ENCODE assay signal across 29 mouse cellular contexts in genomic region chr14:14974156-14974555, GRCm38 (mm10).
DNase-seq lines count a peak whose midpoint lies in the region; ATAC-seq and TF ChIP-seq lines count a peak whose summit lies in the region.
"Had no signal": no experiment of that assay in that cellular context is flagged by ENCODE, and none has a peak within 500 bp of the region (broad histone marks: within the 10 kb centered on the region; RNA-seq: fewer than 3 reads in every experiment).

No protein-coding gene starts in this region.

- no peaks in the 10 kb centered on the region for H3K4me1 ChIP-seq in kidney, adult 2 months (ENCODE audit: control insufficient read depth, insufficient read depth, low read length)
- no peaks in the 10 kb centered on the region for H3K4me1 ChIP-seq in intestine, embryonic 16.5 days (ENCODE audit: control insufficient read depth, insufficient read depth, low read length)
- no peaks in the 10 kb centered on the region for H3K4me1 ChIP-seq in forebrain, embryonic 12.5 days
- H3K4me1 ChIP-seq: forebrain, embryonic 10.5 days; heart, embryonic 12.5 days; hindbrain, embryonic 10.5 days; hindbrain, embryonic 13.5 days had no signal

- H3K27me3 ChIP-seq in kidney, adult 2 months (replicated peaks; ENCODE audit: control insufficient read depth, insufficient read depth, low read length) = no peaks in the 10 kb centered on the region
- H3K27me3 ChIP-seq in intestine, embryonic 16.5 days (replicated peaks; ENCODE audit: control insufficient read depth, insufficient read depth, low read length) = no peaks in the 10 kb centered on the region
- no peaks in the 10 kb centered on the region for H3K27me3 ChIP-seq in forebrain, embryonic 12.5 days
- H3K27me3 ChIP-seq: CH12.LX; heart, embryonic 12.5 days; heart, embryonic 15.5 days; hindbrain, embryonic 13.5 days had no signal

- no peaks in the 10 kb centered on the region for H3K36me3 ChIP-seq in kidney, adult 2 months (ENCODE audit: control insufficient read depth, insufficient read depth, low read length)
- H3K36me3 ChIP-seq in intestine, embryonic 16.5 days (ENCODE audit: control insufficient read depth, insufficient read depth, low read length) = no peaks in the 10 kb centered on the region
- no peaks in the 10 kb centered on the region for H3K36me3 ChIP-seq in forebrain, embryonic 12.5 days (replicated peaks)
- H3K36me3 ChIP-seq: forebrain, embryonic 10.5 days; G1E; heart, embryonic 12.5 days; heart, embryonic 15.5 days; hindbrain, embryonic 10.5 days; hindbrain, embryonic 13.5 days had no signal

- H3K9me3 ChIP-seq in intestine, embryonic 16.5 days (ENCODE audit: control insufficient read depth, low read length) = no peaks in the 10 kb centered on the region
- no peaks in the 10 kb centered on the region for H3K9me3 ChIP-seq in forebrain, embryonic 12.5 days
- H3K9me3 ChIP-seq: forebrain, embryonic 10.5 days; G1E; heart, embryonic 12.5 days; heart, embryonic 15.5 days; hindbrain, embryonic 10.5 days; hindbrain, embryonic 13.5 days had no signal

- ATAC-seq in intestine, embryonic 16.5 days = peak; percentile 74; the same call in 1 of the 2 replicates
- ATAC-seq in forebrain, embryonic 12.5 days (ENCODE audit: low FRiP score) = no peak
- ATAC-seq: forebrain, embryonic 14.5 days; forebrain, postnatal 0 days; hindbrain, embryonic 16.5 days had no signal

- no peak for TF ChIP-seq POLR2A in kidney, adult 2 months (IDR thresholded peaks at IDR 0.05; ENCODE audit: low read depth, low read length)

- 18% methylated on average over 1 of the region's 1 CpGs for whole genome bisulfite sequencing in kidney, adult 2 months
- 24% methylated on average over 1 of the region's 1 CpGs for WGBS in intestine, embryonic 16.5 days
- WGBS in forebrain, embryonic 12.5 days = 78% methylated on average over 1 of the region's 1 CpGs

- DNase-seq in kidney, adult 2 months = peak; percentile 13
- no peak for DNase-seq in kidney, postnatal 36 days
- peak; percentile 8 for DNase-seq in Muller cell, postnatal 12 days (ENCODE audit: inconsistent ontology term)
- peak; percentile 12 for DNase-seq in retina, postnatal 1 day
- DNase-seq in layer of hippocampus, postnatal 14 days (ENCODE audit: low spot score in 2 of 2) = no peak
- DNase-seq: adrenal gland, adult 2 months; adrenal gland, postnatal 14 days; B cell, adult 2 months; cerebellum, adult 11 months; cerebellum, adult 2 months; cerebellum, adult 9-11 months; cerebellum, postnatal 25 days; forebrain, postnatal 0 days; gastrocnemius, adult 2 months; gastrocnemius, postnatal 14 days; heart, adult 18-20 months; heart, postnatal 10 days; heart, postnatal 36 days had no signal

- no peak for TF ChIP-seq CTCF in kidney, adult 2 months (conservative IDR thresholded peaks at IDR 0.05; ENCODE audit: insufficient read depth, insufficient read length, low read depth, low read length)

- H3K9ac ChIP-seq in intestine, embryonic 16.5 days (ENCODE audit: low read depth, low read length) = no peak overlapping the region
- H3K9ac ChIP-seq in forebrain, embryonic 12.5 days = no peak overlapping the region
- H3K9ac ChIP-seq: forebrain, postnatal 0 days; heart, embryonic 12.5 days; heart, embryonic 15.5 days; hindbrain, embryonic 13.5 days had no signal

- no peak overlapping the region for H3K4me2 ChIP-seq in intestine, embryonic 16.5 days (ENCODE audit: low read depth, low read length)
- no peak overlapping the region for H3K4me2 ChIP-seq in forebrain, embryonic 12.5 days
- H3K4me2 ChIP-seq: heart, embryonic 12.5 days; heart, embryonic 15.5 days; hindbrain, embryonic 13.5 days had no signal

- no peak overlapping the region for H3K4me3 ChIP-seq in kidney, adult 2 months (ENCODE audit: insufficient read depth, low read depth, low read length)
- no peak overlapping the region for H3K4me3 ChIP-seq in intestine, embryonic 16.5 days (ENCODE audit: low read length)
- H3K4me3 ChIP-seq in forebrain, embryonic 12.5 days (replicated peaks) = no peak overlapping the region
- H3K4me3 ChIP-seq: forebrain, embryonic 10.5 days; gastrocnemius, adult 2 months; heart, embryonic 12.5 days; heart, embryonic 15.5 days; hindbrain, embryonic 10.5 days; hindbrain, embryonic 13.5 days had no signal

- no peak overlapping the region for H3K27ac ChIP-seq in kidney, adult 2 months (ENCODE audit: insufficient read depth, low read depth, low read length)
- H3K27ac ChIP-seq in intestine, embryonic 16.5 days (ENCODE audit: low read length) = no peak overlapping the region
- no peak overlapping the region for H3K27ac ChIP-seq in forebrain, embryonic 12.5 days
- H3K27ac ChIP-seq: forebrain, embryonic 10.5 days; gastrocnemius, adult 2 months; heart, embryonic 15.5 days; hindbrain, embryonic 10.5 days; hindbrain, embryonic 13.5 days had no signal

Comparison
In these comparisons a context has a peak if more than half of its experiments do, and no peak if none do; other contexts are left out.
1. DNase-seq: peak in kidney, adult 2 months (single experiment), Muller cell, postnatal 12 days (single experiment) and retina, postnatal 1 day (single experiment); none in kidney, postnatal 36 days (0 of 2) and layer of hippocampus, postnatal 14 days (0 of 2).